Mouse (Mus musculus): ENCODE measurements at regions not wholly inside any gene's neighbourhood (a gene's known extent, or its start where the extent isn't known, plus 50 kb on each side); places are given as distances from the start of the nearest gene placed in this dataset.

DNA sequence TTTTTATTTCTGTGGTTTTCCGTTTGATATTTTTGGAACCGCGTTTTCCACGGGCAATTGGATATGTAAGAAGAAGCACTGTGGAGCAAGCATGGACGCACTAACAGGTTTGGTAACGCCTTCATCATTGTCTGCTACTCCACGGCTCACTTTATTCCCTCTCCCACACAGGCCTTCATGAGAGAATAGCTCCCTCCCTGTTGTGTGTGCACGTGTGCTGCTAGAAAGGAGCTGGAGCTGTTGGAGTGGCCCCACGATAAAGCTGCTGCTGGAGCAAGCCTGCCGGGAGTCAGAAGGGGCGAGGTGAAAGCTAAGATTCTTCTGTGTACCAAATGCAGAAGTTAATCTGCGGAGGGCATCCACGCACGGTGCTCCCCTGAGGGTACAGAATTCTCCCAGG, 224.8 kb downstream of the 3110018I06Rik start:
- TF ChIP-seq CTCF (IDR thresholded peaks at IDR 0.05; ENCODE audit: low read depth, low read length) (no peak), POLR2A (IDR thresholded peaks at IDR 0.05; ENCODE audit: extremely low read depth, insufficient read depth, low read length) (no peak)
